14 mouse cellular contexts compared by ENCODE assay signal in genomic region chr17:45875325-45875724, GRCm38 (mm10).
"Had no signal": no experiment of that assay in that cellular context is flagged by ENCODE, and none has a peak within 500 bp of the region (broad histone marks: within the 10 kb centered on the region; RNA-seq: fewer than 3 reads in every experiment).

No protein-coding gene starts in this region.

- H3K9me3 ChIP-seq: limb, embryonic 13.5 days; midbrain, embryonic 12.5 days; stomach, embryonic 15.5 days had no signal

- H3K4me3 ChIP-seq: limb, embryonic 13.5 days; liver, embryonic 15.5 days; megakaryocyte, embryonic 14.5 days; midbrain, embryonic 12.5 days; stomach, embryonic 15.5 days had no signal

- H3K9ac ChIP-seq: limb, embryonic 13.5 days; liver, embryonic 15.5 days; lung, embryonic 14.5 days; midbrain, embryonic 12.5 days; stomach, embryonic 15.5 days had no signal

- H3K27ac ChIP-seq: limb, embryonic 13.5 days; liver, embryonic 15.5 days; macrophage; stomach, embryonic 15.5 days had no signal

- H3K4me2 ChIP-seq: limb, embryonic 13.5 days; liver, embryonic 11.5 days; liver, embryonic 15.5 days; lung, embryonic 14.5 days; midbrain, embryonic 12.5 days; stomach, embryonic 15.5 days had no signal

- H3K36me3 ChIP-seq: limb, embryonic 13.5 days; liver, embryonic 15.5 days; midbrain, embryonic 12.5 days; stomach, embryonic 15.5 days had no signal

- DNase-seq: kidney, adult 11 months; kidney, postnatal 10 days; layer of hippocampus, adult 9-11 months; layer of hippocampus, postnatal 36 days; lung, embryonic 14.5 days; lung, postnatal 10 days; right cerebral cortex, postnatal 14 days had no signal
